Mouse (Mus musculus) stomach, postnatal 0 days (tissue): ENCODE results near the gene A630095N17Rik. TPM values are rescaled to one million over a fixed set of nuclear protein-coding genes. Genes with fewer than 3 reads are reported as not detected.

Source experiments
- ATAC-seq: fragments of 200-750 bp; cut with Nextera tagmentation; 2 replicates; pipeline ENCODE4 v1.8.0; 2017; ENCODE audit not compliant: low FRiP score, low TSS enrichment
- DNase-seq: peaks from one replicate; pipeline ENCODE4 v3.0.0-alpha.2; 2016; ENCODE audit warnings: low spot score
- H3K27ac ChIP-seq: fragments of 300-500 bp; sonication (generic); replicated peaks from 2 replicates; pipeline ENCODE4 v1.5.1; 2014; ENCODE audit warnings: mild to moderate bottlenecking, control low read depth
- H3K27me3 ChIP-seq: fragments of 300-500 bp; sonication (generic); 2 replicates; pipeline ENCODE4 v1.6.1; 2014; ENCODE audit warnings: low read length; ENCODE audit not compliant: control insufficient read depth, insufficient read depth
- H3K36me3 ChIP-seq: fragments of 300-500 bp; sonication (generic); 2 replicates; pipeline ENCODE4 v1.6.1; 2014; ENCODE audit warnings: low read length, mixed read lengths; ENCODE audit not compliant: control insufficient read depth, insufficient read depth
- H3K4me1 ChIP-seq: fragments of 300-500 bp; sonication (generic); replicated peaks from 2 replicates; pipeline ENCODE4 v1.6.1; 2014; ENCODE audit warnings: antibody characterized with exemption; ENCODE audit not compliant: control insufficient read depth, insufficient read depth
- H3K4me2 ChIP-seq: fragments of 300-500 bp; sonication (generic); replicated peaks from 2 replicates; pipeline ENCODE4 v1.6.1; 2014; ENCODE audit warnings: low read depth, mild to moderate bottlenecking, control low read depth, moderate library complexity
- H3K4me3 ChIP-seq: fragments of 300-500 bp; sonication (generic); 2 replicates; pipeline ENCODE4 v1.5.1; 2014; ENCODE audit warnings: low read depth, low read length, control low read depth
- H3K9ac ChIP-seq: fragments of 300-500 bp; sonication (generic); 2 replicates; pipeline ENCODE4 v1.6.1; 2014; ENCODE audit warnings: mild to moderate bottlenecking, low read length, control low read depth, mixed read lengths
- H3K9me3 ChIP-seq: fragments of 300-500 bp; sonication (generic); 2 replicates; pipeline ENCODE4 v1.6.1; 2016; ENCODE audit warnings: low read length; ENCODE audit not compliant: control insufficient read depth
- CTCF ChIP-seq: IDR thresholded peaks from 2 replicates; pipeline ENCODE4 v1.5.1; 2016; ENCODE audit warnings: antibody characterized with exemption, low read depth, mild to moderate bottlenecking, moderate library complexity
- EP300 ChIP-seq: optimal IDR thresholded peaks from 2 replicates; pipeline ENCODE3; 2016; ENCODE audit warnings: antibody characterized with exemption
- WGBS: fragments of 180-500 bp; shearing (Covaris S2); extraction: QIAGEN DNeasy Blood & Tissue Kit; methylation state at CpG from one replicate; pipeline ENCODE4 v1.1.7; 2014; 5-methylcytosine and 5-hydroxymethylcytosine counted together
- polyA plus RNA-seq: library from polyadenylated mRNA; unstranded; fragments of >200 nt; fragmentation: Nextera tagmentation; extraction: Ambion mirVana; gene quantifications from 2 replicates; pipeline ENCODE4 v1.2.1, GENCODE M21; 2015

The A630095N17Rik gene
- polyA plus RNA-seq, 1 experiment from 2014 or later = 0.25 TPM

- Histone ChIP-seq H3K27ac (peak overlapping the region; percentile 83), H3K9ac (peak overlapping the region; percentile 69), H3K36me3 (0 out of 2 replicates have a peak, but pooled peaks cover 6% of the 10 kb centered on the region), H3K27me3 (no peaks in the 10 kb centered on the region), H3K9me3 (no peaks in the 10 kb centered on the region), H3K4me1 (0 out of 2 replicates have a peak, but pooled peaks cover 2% of the 10 kb centered on the region), H3K4me3 (peak overlapping the region; percentile 52), H3K4me2 (peak overlapping the region; percentile 98)
- peak; percentile 27 for TF ChIP-seq EP300
- no peak for TF ChIP-seq CTCF
- WGBS = under 1% methylated on average over 38 of the region's 38 CpGs
- ATAC-seq (peak; percentile 18), DNase-seq (peak; percentile 76)
These were observed 13.5 kb downstream of the A630095N17Rik start for GRCm38 (mm10) chr1:75218227-75219001.

GRCm38 (mm10) chr1:75217893-75218226 is 14.0 kb downstream of the A630095N17Rik start:
- H3K9ac ChIP-seq = peak overlapping the region; percentile 69; the same call in 1 of the 2 replicates
- ATAC-seq = no peak

GRCm38 (mm10) chr1:75216797-75217585 is 14.9 kb downstream of the A630095N17Rik start:
- Histone ChIP-seq H3K27ac (no peak overlapping the region), H3K4me2 (peak overlapping the region; percentile 98), H3K9ac (0 out of 2 replicates have a peak overlapping the region, but pooled peaks have one; percentile 27), H3K9me3 (no peaks in the 10 kb centered on the region), H3K4me1 (0 out of 2 replicates have a peak, but pooled peaks cover 2% of the 10 kb centered on the region), H3K4me3 (0 out of 2 replicates have a peak overlapping the region, but pooled peaks have one; percentile 52), H3K27me3 (no peaks in the 10 kb centered on the region), H3K36me3 (peaks cover 9% of the 10 kb centered on the region; the same call in 1 of the 2 replicates)
- TF ChIP-seq EP300 (no peak), CTCF (no peak)
- WGBS = 72% methylated on average over 13 of the region's 13 CpGs
- DNase-seq (no peak), ATAC-seq (no peak)

More at GRCm38 (mm10) chr1:75217893-75218226, 14.0 kb downstream of the A630095N17Rik start:
- WGBS = 3% methylated on average over 6 of the region's 6 CpGs
- H3K9me3 ChIP-seq = no peaks in the 10 kb centered on the region
- H3K27me3 ChIP-seq = no peaks in the 10 kb centered on the region
- H3K27ac ChIP-seq = peak overlapping the region; percentile 83
- DNase-seq = no peak
- peak overlapping the region; percentile 98 for H3K4me2 ChIP-seq
- TF ChIP-seq CTCF = no peak
- no peak for TF ChIP-seq EP300
- 0 out of 2 replicates have a peak, but pooled peaks cover 2% of the 10 kb centered on the region for H3K4me1 ChIP-seq
- 0 out of 2 replicates have a peak, but pooled peaks cover 6% of the 10 kb centered on the region for H3K36me3 ChIP-seq
- peak overlapping the region; percentile 52 for H3K4me3 ChIP-seq

GRCm38 (mm10) chr1:75215785-75216184 is 16.1 kb downstream of the A630095N17Rik start:
- 91% methylated on average over 9 of the region's 9 CpGs for WGBS
- H3K27ac ChIP-seq = peak overlapping the region; percentile 25; the same call in 1 of the 2 replicates

GRCm38 (mm10) chr1:75214886-75215285 is 17.0 kb downstream of the A630095N17Rik start:
- no peak for ATAC-seq
- Histone ChIP-seq H3K9ac (no peak overlapping the region), H3K36me3 (peaks cover 9% of the 10 kb centered on the region; the same call in 1 of the 2 replicates), H3K9me3 (no peaks in the 10 kb centered on the region), H3K27me3 (no peaks in the 10 kb centered on the region), H3K4me2 (no peak overlapping the region), H3K4me3 (no peak overlapping the region), H3K4me1 (peaks cover 2% of the 10 kb centered on the region; the same call in 1 of the 2 replicates), H3K27ac (peak overlapping the region; percentile 81)
- TF ChIP-seq CTCF (no peak), EP300 (peak; percentile 30)
- peak; percentile 55 for DNase-seq
- 45% methylated on average over 5 of the region's 5 CpGs for WGBS

More at GRCm38 (mm10) chr1:75215785-75216184, 16.1 kb downstream of the A630095N17Rik start:
- DNase-seq (no peak), ATAC-seq (no peak)
- no peak overlapping the region for H3K4me2 ChIP-seq
- no peaks in the 10 kb centered on the region for H3K27me3 ChIP-seq
- 0 out of 2 replicates have a peak, but pooled peaks cover 2% of the 10 kb centered on the region for H3K4me1 ChIP-seq
- no peak overlapping the region for H3K9ac ChIP-seq
- TF ChIP-seq CTCF (no peak), EP300 (no peak)
- no peaks in the 10 kb centered on the region for H3K9me3 ChIP-seq
- H3K4me3 ChIP-seq = no peak overlapping the region
- H3K36me3 ChIP-seq = peaks cover 9% of the 10 kb centered on the region; the same call in 1 of the 2 replicates
